Mouse (Mus musculus) stomach, postnatal 0 days (tissue): ENCODE measurements around the gene Tcf20. TPM values are rescaled to one million over a fixed set of nuclear protein-coding genes. Genes with fewer than 3 reads are reported as not detected.

Experiments used
- ATAC-seq: fragments of 200-750 bp; cut with Nextera tagmentation; 2 replicates; pipeline ENCODE4 v1.8.0; 2017; ENCODE audit not compliant: low FRiP score, low TSS enrichment
- DNase-seq: peaks from one replicate; pipeline ENCODE4 v3.0.0-alpha.2; 2016; ENCODE audit warnings: low spot score
- H3K27ac ChIP-seq: fragments of 300-500 bp; sonication (generic); replicated peaks from 2 replicates; pipeline ENCODE4 v1.5.1; 2014; ENCODE audit warnings: mild to moderate bottlenecking, control low read depth
- H3K27me3 ChIP-seq: fragments of 300-500 bp; sonication (generic); 2 replicates; pipeline ENCODE4 v1.6.1; 2014; ENCODE audit warnings: low read length; ENCODE audit not compliant: control insufficient read depth, insufficient read depth
- H3K36me3 ChIP-seq: fragments of 300-500 bp; sonication (generic); 2 replicates; pipeline ENCODE4 v1.6.1; 2014; ENCODE audit warnings: low read length, mixed read lengths; ENCODE audit not compliant: control insufficient read depth, insufficient read depth
- H3K4me1 ChIP-seq: fragments of 300-500 bp; sonication (generic); replicated peaks from 2 replicates; pipeline ENCODE4 v1.6.1; 2014; ENCODE audit warnings: antibody characterized with exemption; ENCODE audit not compliant: control insufficient read depth, insufficient read depth
- H3K4me2 ChIP-seq: fragments of 300-500 bp; sonication (generic); replicated peaks from 2 replicates; pipeline ENCODE4 v1.6.1; 2014; ENCODE audit warnings: low read depth, mild to moderate bottlenecking, control low read depth, moderate library complexity
- H3K4me3 ChIP-seq: fragments of 300-500 bp; sonication (generic); 2 replicates; pipeline ENCODE4 v1.5.1; 2014; ENCODE audit warnings: low read depth, low read length, control low read depth
- H3K9ac ChIP-seq: fragments of 300-500 bp; sonication (generic); 2 replicates; pipeline ENCODE4 v1.6.1; 2014; ENCODE audit warnings: mild to moderate bottlenecking, low read length, control low read depth, mixed read lengths
- H3K9me3 ChIP-seq: fragments of 300-500 bp; sonication (generic); 2 replicates; pipeline ENCODE4 v1.6.1; 2016; ENCODE audit warnings: low read length; ENCODE audit not compliant: control insufficient read depth
- CTCF ChIP-seq: IDR thresholded peaks from 2 replicates; pipeline ENCODE4 v1.5.1; 2016; ENCODE audit warnings: antibody characterized with exemption, low read depth, mild to moderate bottlenecking, moderate library complexity
- EP300 ChIP-seq: optimal IDR thresholded peaks from 2 replicates; pipeline ENCODE3; 2016; ENCODE audit warnings: antibody characterized with exemption
- whole genome bisulfite sequencing: fragments of 180-500 bp; shearing (Covaris S2); extraction: QIAGEN DNeasy Blood & Tissue Kit; methylation state at CpG from one replicate; pipeline ENCODE4 v1.1.7; 2014; 5-methylcytosine and 5-hydroxymethylcytosine counted together
- polyA plus RNA-seq: library from polyadenylated mRNA; unstranded; fragments of >200 nt; fragmentation: Nextera tagmentation; extraction: Ambion mirVana; gene quantifications from 2 replicates; pipeline ENCODE4 v1.2.1, GENCODE M21; 2015

Gene Tcf20
- polyA plus RNA-seq, 1 experiment from 2014 or later = 3.6 TPM

DNA sequence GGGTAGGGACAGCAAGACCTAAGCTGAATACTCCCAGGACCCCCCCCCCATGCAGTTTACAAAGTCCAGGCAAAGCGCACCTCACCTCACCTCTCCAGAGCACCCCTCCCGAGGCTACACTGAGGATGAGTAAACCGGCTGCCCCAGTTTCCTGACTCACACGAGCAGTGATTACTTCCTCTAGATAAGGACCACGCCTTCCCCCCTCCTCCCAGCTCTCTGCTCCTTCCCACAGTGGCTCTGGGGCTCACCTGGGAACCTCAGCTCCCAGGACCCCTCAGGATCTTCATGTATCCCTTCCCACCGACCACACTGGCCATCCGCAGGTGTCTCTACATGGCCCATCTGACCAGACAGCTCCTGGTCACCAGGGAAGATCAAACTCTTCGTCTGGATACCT lies 58.8 kb downstream of the Tcf20 start:
- peaks cover 21% of the 10 kb centered on the region for H3K4me1 ChIP-seq
- H3K36me3 ChIP-seq = no peaks in the 10 kb centered on the region
- DNase-seq = peak; percentile 76
- no peak overlapping the region for H3K4me2 ChIP-seq
- WGBS = 42% methylated on average over 8 of the region's 8 CpGs
- peak; percentile 75 for ATAC-seq
- H3K9ac ChIP-seq = no peak overlapping the region
- no peak overlapping the region for H3K4me3 ChIP-seq
- no peak overlapping the region for H3K27ac ChIP-seq
- no peaks in the 10 kb centered on the region for H3K27me3 ChIP-seq
- TF ChIP-seq EP300 (no peak), CTCF (no peak)
- no peaks in the 10 kb centered on the region for H3K9me3 ChIP-seq

DNA sequence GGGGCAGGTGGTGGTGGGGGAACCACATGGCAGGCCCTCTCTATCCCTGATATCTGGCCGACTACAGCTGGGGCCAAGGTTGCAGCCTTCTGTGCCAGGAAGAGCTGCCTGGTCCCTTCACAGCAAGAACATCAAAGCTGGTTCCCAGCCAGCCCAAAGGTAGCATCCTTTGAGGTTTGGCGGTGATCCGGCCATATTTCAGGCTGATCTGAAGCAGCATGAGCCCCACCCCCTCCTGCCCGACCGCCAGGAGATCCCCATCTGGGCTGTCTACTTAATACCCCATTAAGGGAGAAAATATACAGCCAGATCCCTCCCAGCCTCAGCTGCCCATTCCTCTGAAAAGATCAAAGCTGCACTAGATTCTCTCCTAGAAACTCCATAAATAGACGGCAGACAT lies 59.6 kb downstream of the Tcf20 start:
- DNase-seq = no peak
- Histone ChIP-seq H3K4me2 (no peak overlapping the region), H3K36me3 (no peaks in the 10 kb centered on the region), H3K9me3 (no peaks in the 10 kb centered on the region), H3K27me3 (no peaks in the 10 kb centered on the region; the same call in 1 of the 2 replicates), H3K9ac (no peak overlapping the region), H3K4me3 (no peak overlapping the region), H3K4me1 (peaks cover 19% of the 10 kb centered on the region), H3K27ac (no peak overlapping the region)
- ATAC-seq = no peak
- TF ChIP-seq EP300 (no peak), CTCF (no peak)
- WGBS = 36% methylated on average over 6 of the region's 6 CpGs

DNA sequence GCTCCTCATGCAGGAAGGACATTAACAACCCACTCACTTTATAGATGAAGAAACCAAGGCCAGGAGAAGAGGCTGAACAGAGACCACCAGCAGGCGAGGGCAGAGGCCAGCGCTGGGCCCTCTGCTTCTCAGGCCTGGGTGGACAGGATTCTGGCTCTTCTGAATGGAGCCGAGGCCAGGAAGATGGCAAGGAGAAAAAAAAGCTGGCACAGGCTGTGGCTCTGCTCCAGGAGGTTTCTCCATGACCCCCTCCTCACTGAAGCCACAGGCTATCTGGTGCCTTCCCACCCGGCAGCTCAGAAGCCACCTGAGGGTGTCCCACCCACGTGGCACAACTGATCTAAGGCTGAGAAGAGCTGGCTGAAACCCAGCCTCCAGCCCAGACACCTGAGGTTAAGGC lies 60.6 kb downstream of the Tcf20 start:
- Histone ChIP-seq H3K9ac (no peak overlapping the region), H3K36me3 (no peaks in the 10 kb centered on the region), H3K4me1 (peaks cover 20% of the 10 kb centered on the region), H3K4me3 (no peak overlapping the region), H3K27ac (no peak overlapping the region), H3K4me2 (no peak overlapping the region), H3K27me3 (no peaks in the 10 kb centered on the region; the same call in 1 of the 2 replicates), H3K9me3 (no peaks in the 10 kb centered on the region)
- ATAC-seq = no peak
- DNase-seq = no peak
- TF ChIP-seq EP300 (no peak), CTCF (no peak)
- 81% methylated on average over 5 of the region's 5 CpGs for WGBS

DNA sequence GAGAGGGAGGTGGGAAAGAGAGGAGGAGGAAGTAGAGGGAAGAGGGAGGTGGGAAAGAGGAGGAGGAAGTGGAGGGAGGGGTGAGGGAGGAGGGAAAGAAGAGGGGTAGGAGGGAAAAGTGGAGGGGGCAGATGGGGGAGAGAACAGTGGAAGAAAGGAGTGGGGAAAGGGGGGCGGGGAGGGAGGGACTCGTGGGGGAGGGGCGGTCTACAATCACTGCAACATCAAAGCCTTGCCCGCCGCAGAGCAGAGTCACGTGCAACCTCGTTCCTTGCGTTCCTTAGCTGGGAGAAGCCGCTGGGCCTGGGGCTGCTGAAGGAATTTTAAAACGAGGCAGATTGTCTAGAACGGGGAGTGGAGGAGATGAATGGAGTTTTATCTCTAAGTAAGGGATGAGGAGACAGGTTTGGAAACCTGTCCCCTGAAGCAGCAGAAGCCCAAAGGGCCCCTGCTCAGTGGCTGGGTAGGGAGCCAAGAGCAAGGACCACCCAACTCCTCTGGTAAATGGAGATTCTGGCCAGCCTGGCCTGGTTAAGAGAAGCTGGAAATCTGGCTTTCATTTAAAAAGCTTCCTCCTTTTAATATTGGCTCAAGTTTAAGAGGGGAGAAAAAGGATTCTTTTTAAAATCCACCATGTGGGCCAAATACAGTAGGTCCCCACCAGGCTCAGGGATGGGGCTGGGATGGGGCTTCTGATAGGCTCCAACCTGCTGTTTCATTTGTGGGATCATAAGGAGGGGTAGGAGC lies 62.8 kb downstream of the Tcf20 start:
- H3K36me3 ChIP-seq = no peaks in the 10 kb centered on the region
- no peak overlapping the region for H3K9ac ChIP-seq
- no peak overlapping the region for H3K4me2 ChIP-seq
- no peak for DNase-seq
- WGBS = 2% methylated on average over 10 of the region's 11 CpGs
- H3K27me3 ChIP-seq = no peaks in the 10 kb centered on the region; the same call in 1 of the 2 replicates
- peaks cover 22% of the 10 kb centered on the region for H3K4me1 ChIP-seq
- no peaks in the 10 kb centered on the region for H3K9me3 ChIP-seq
- ATAC-seq = no peak
- no peak overlapping the region for H3K27ac ChIP-seq
- TF ChIP-seq CTCF = no peak
- TF ChIP-seq EP300 = no peak
- H3K4me3 ChIP-seq = no peak overlapping the region

DNA sequence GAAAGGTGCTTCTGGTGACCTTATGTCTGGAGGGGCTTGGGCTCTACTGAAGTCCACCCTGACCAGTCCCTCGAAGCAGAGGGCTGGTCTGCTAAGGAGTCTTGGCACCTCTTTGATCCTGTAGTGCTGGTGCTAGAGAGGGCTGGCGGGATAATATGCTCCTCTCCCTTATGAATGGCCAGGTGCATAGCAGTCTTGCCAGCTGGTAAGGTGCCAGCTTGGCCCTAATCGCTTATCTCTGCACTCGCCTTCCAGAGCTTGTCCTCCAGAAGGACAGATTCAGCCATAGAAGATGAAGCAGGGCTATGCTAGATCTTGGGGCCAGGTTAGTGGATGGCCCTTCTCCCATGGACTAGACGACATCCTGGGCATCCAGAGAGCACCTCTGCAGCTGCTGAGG lies 64.1 kb downstream of the Tcf20 start:
- Histone ChIP-seq H3K27ac (no peak overlapping the region), H3K4me2 (no peak overlapping the region), H3K36me3 (no peaks in the 10 kb centered on the region), H3K4me1 (peaks cover 14% of the 10 kb centered on the region; the same call in 1 of the 2 replicates), H3K4me3 (no peak overlapping the region), H3K9me3 (no peaks in the 10 kb centered on the region), H3K27me3 (no peaks in the 10 kb centered on the region; the same call in 1 of the 2 replicates), H3K9ac (no peak overlapping the region)
- no peak for ATAC-seq
- no peak for DNase-seq
- TF ChIP-seq CTCF (no peak), EP300 (no peak)
- WGBS = 60% methylated on average over 5 of the region's 5 CpGs

DNA sequence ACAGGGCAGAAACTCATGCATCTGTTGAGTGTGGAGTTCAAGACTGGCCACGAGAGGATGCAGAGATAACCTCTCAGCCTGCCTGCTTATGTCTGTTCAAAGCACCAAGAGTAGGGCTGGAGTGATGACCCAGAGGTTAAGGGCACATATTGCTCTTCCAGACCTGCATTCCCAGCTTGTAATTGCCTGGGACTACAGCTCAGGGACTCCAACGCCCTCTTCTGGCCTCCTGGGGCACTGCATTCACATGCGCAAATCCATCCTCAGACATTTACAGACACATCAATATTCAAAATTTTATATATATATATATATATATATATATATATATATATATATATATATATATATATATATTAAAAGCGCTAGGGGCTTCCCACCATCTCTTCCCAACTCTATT lies 64.9 kb downstream of the Tcf20 start:
- Histone ChIP-seq H3K4me2 (no peak overlapping the region), H3K36me3 (no peaks in the 10 kb centered on the region), H3K27me3 (no peaks in the 10 kb centered on the region; the same call in 1 of the 2 replicates), H3K4me1 (peaks cover 10% of the 10 kb centered on the region; the same call in 1 of the 2 replicates), H3K9me3 (no peaks in the 10 kb centered on the region), H3K9ac (no peak overlapping the region), H3K4me3 (no peak overlapping the region), H3K27ac (no peak overlapping the region)
- TF ChIP-seq EP300 (no peak), CTCF (peak; percentile 47)
- ATAC-seq (no peak), DNase-seq (no peak)
- 59% methylated on average over 4 of the region's 4 CpGs for WGBS
